Mouse (Mus musculus): ENCODE results near the gene Fbn1. TPM values are rescaled to one million over a fixed set of nuclear protein-coding genes. Genes with fewer than 3 reads are reported as not detected.

Gene Fbn1
- total and polyA plus RNA-seq, 3 experiments, result 15.0 to 43.9 (median 28.8) TPM

- intact Hi-C loops (cut with DNase I), result no loop called here
- TF ChIP-seq EP300 (IDR thresholded peaks at IDR 0.05; ENCODE audit: insufficient read depth, low read depth, low read length) (no peak), CTCF (IDR thresholded peaks at IDR 0.05) (no peak), POLR2A (IDR thresholded peaks at IDR 0.05; ENCODE audit: insufficient read depth, low read depth, low read length) (no peak)
- Histone ChIP-seq H3K4me1 (ENCODE audit: control insufficient read depth, insufficient read depth, low read length) (peaks cover 1% of the 10 kb centered on the region; the same call in 1 of the 2 replicates), H3K36me3 (ENCODE audit: control insufficient read depth, insufficient read depth, low read length) (no peaks in the 10 kb centered on the region), H3K4me3 (no peak overlapping the region), H3K9ac (ENCODE audit: low read depth, low read length) (no peak overlapping the region), H3K79me2 (replicated peaks; ENCODE audit: control insufficient read depth, insufficient read depth, low read length) (no peaks in the 10 kb centered on the region), H3K27ac (no peak overlapping the region), H3K27me3 (ENCODE audit: control insufficient read depth, insufficient read depth, low read length) (no peaks in the 10 kb centered on the region)
- DNase-seq, result no peak
- 93% methylated on average over 4 of the region's 4 CpGs for WGBS
Measured at GRCm38 (mm10) chr2:125251781-125252180, 256.0 kb downstream of the Fbn1 start.

Other genes with a start within 250 kb of the Fbn1 start
- under 1 TPM; 0.21 to 0.23 TPM for gene Gm9913, start 2.9 kb downstream of the Fbn1 start, total RNA-seq (2021)
- 0.29 and 0.35 TPM in 2 replicates for gene Gm9913, start 2.9 kb downstream of the Fbn1 start, polyA plus RNA-seq (2012; rRNA removed)
- 1 to 10 TPM; 1.4 TPM for gene Cep152, start 117.1 kb upstream of the Fbn1 start, total RNA-seq (2021)
- gene Cep152, start 117.1 kb upstream of the Fbn1 start, polyA plus RNA-seq (2012; rRNA removed), result 0.51 and 1.2 TPM in 2 replicates
- gene Eid1, start 165.1 kb upstream of the Fbn1 start, total RNA-seq (2021), result 10 to 100 TPM; 44.3 to 45.7 TPM
- gene Eid1, start 165.1 kb upstream of the Fbn1 start, polyA plus RNA-seq (2012; rRNA removed), result 12.6 and 16.0 TPM in 2 replicates
- under 1 TPM; 0.44 to 0.77 TPM for gene Shc4, start 216.2 kb upstream of the Fbn1 start, total RNA-seq (2021)
- 0.31 and 0.38 TPM in 2 replicates for gene Shc4, start 216.2 kb upstream of the Fbn1 start, polyA plus RNA-seq (2012; rRNA removed)

Data from heart, adult 2 months (tissue).